Mouse (Mus musculus) central nervous system, embryonic 14 days (tissue): Measurements from ENCODE around the gene Arhgef25. TPM values are rescaled to one million over a fixed set of nuclear protein-coding genes. Genes with fewer than 3 reads are reported as not detected.

ENCODE experiments used
- polyA plus RNA-seq: library from polyadenylated mRNA; depleted of rRNA; stranded (reverse); fragments of >200 nt; gene quantifications from 2 replicates; pipeline ENCODE4 v1.2.3, GENCODE M21; 2012; rRNA removed

Arhgef25 gene
- polyA plus RNA-seq: 106 and 125 TPM in 2 replicates

GRCm38 (mm10) chr10:127189651-127190381 lies at the start of gene Arhgef25:
Gene Arhgef25 (minus strand): TSS chr10:127190083.

DNA sequence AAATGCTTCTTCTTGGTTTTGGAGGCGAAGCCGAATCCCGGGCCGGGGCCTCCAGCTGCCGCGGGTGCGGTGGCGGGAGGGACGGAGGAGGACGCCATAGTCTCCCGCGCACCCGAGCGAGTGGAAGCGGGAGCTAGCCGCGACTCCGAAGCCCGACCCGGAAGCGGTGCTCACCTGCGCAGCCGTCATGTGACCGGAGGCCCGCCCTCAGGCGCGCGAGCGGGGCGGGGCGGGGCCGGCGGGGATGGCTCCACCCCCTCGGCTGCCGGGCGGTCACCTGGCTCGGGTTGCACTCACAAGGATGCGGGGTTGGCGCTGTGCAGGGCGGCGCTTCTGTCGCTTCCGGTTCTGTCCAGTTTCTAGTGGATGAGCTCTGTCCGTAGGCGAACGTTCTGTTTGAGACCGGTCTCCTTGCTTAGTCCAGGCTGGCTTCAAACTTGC lies 21.6 kb upstream of the Arhgef25 start, which contains the start of gene Pip4k2c:
TSS of gene Pip4k2c (minus strand) at position 172 of the 441 bp plus-strand sequence.

GRCm38 (mm10) chr10:127195328-127196129 lies 5.6 kb upstream of the Arhgef25 start, which contains the start of gene Dtx3:
Gene Dtx3 (minus strand): TSS chr10:127195728.

DNA sequence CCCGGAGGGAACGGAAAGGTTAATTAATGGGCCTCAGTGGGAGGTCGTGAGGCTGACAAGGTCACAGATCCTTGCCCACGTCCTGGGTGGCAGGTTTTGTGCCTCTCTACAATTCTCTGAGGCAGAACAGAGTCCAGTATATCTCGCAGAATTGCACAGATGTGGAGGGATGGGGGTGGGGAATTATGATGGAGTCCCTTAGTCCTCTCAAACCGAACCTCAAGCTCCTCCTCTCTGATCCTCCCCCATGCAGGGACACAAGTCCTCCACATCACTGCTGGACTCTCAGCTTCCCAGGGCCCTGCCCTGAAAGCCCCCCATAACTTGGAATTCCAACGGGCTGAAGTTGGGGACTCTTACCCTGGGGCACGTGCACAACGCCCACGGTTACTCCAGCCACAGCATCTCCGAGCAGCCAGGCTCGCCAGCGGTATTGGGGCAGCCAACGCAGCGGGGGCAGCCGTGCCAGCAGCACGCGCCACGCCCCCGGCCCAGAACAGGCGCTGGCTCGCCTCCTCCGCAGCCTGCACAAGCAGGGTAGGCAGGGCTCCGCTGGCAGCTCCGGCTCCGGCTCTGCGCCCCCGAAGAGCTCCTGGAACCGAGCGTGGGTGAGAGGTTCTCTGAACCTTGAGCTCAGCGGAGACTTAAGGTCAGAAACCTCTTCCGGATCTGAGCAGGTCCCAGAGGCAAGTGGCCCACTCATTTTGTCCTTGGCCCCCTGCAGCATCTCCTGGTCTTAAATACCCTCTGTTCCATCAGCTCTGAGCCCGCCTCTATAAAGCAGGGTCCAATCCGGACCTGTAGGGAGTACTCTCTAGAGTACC lies 9.8 kb downstream of the Arhgef25 start, which contains the start of gene Slc26a10:
TSS of gene Slc26a10 (minus strand) at position 775 of the 824 bp plus-strand sequence.

GRCm38 (mm10) chr10:127164631-127165353 lies 25.1 kb downstream of the Arhgef25 start, which contains the start of gene B4galnt1:
Gene B4galnt1 (plus strand): TSS chr10:127165225.

Other genes starting within 250 kb of the Arhgef25 start
- gene Ctdsp2, start 211.4 kb downstream of the Arhgef25 start, polyA plus RNA-seq: 82.1 and 96.5 TPM in 2 replicates
- gene Avil, start 189.4 kb downstream of the Arhgef25 start, polyA plus RNA-seq: 0.82 and 3.4 TPM in 2 replicates
- gene Tsfm, start 159.2 kb downstream of the Arhgef25 start, polyA plus RNA-seq: 42.7 and 47.9 TPM in 2 replicates
- gene Mettl1, start 148.7 kb downstream of the Arhgef25 start, polyA plus RNA-seq: 19.7 and 24.9 TPM in 2 replicates
- gene Eef1akmt3, start 148.6 kb downstream of the Arhgef25 start, polyA plus RNA-seq: 0.32 and 0.84 TPM in 2 replicates
- 0.63 and 0.72 TPM in 2 replicates for gene Cyp27b1, start 141.8 kb downstream of the Arhgef25 start, polyA plus RNA-seq
- 36.2 and 37.4 TPM in 2 replicates for gene March9, start 129.9 kb downstream of the Arhgef25 start, polyA plus RNA-seq
- gene Cdk4, start 126.5 kb downstream of the Arhgef25 start, polyA plus RNA-seq: 1,086 and 1,352 TPM in 2 replicates
- 91.2 and 94.6 TPM in 2 replicates for gene Tspan31, start 119.8 kb downstream of the Arhgef25 start, polyA plus RNA-seq
- gene Agap2, start 114.8 kb downstream of the Arhgef25 start, polyA plus RNA-seq: 89.1 and 97.8 TPM in 2 replicates
- 94.0 and 95.8 TPM in 2 replicates for gene Os9, start 69.0 kb downstream of the Arhgef25 start, polyA plus RNA-seq
- gene B4galnt1, start 24.9 kb downstream of the Arhgef25 start, polyA plus RNA-seq: 41.1 and 50.7 TPM in 2 replicates
- 2.4 and 2.8 TPM in 2 replicates for gene Slc26a10, start 9.4 kb downstream of the Arhgef25 start, polyA plus RNA-seq
- gene Dtx3, start 5.6 kb upstream of the Arhgef25 start, polyA plus RNA-seq: 465 and 469 TPM in 2 replicates
- 23.0 and 24.3 TPM in 2 replicates for gene Pip4k2c, start 21.5 kb upstream of the Arhgef25 start, polyA plus RNA-seq
- gene Kif5a, start 73.3 kb upstream of the Arhgef25 start, polyA plus RNA-seq: 115 and 116 TPM in 2 replicates
- gene Dctn2, start 76.3 kb upstream of the Arhgef25 start, polyA plus RNA-seq: 328 and 341 TPM in 2 replicates
- 49.6 and 66.7 TPM in 2 replicates for gene Mbd6, start 98.9 kb upstream of the Arhgef25 start, polyA plus RNA-seq
- 89.7 and 94.2 TPM in 2 replicates for gene Mars, start 121.7 kb upstream of the Arhgef25 start, polyA plus RNA-seq
- gene Arhgap9, start 131.9 kb upstream of the Arhgef25 start, polyA plus RNA-seq: 1.2 and 1.3 TPM in 2 replicates
- gene Gli1, start 151.9 kb upstream of the Arhgef25 start, polyA plus RNA-seq: 9.4 and 26.2 TPM in 2 replicates
- gene Inhbe, start 164.3 kb upstream of the Arhgef25 start, polyA plus RNA-seq: not detected in 2 replicates
- not detected in 2 replicates for gene Inhbc, start 180.3 kb upstream of the Arhgef25 start, polyA plus RNA-seq
- gene R3hdm2, start 190.2 kb upstream of the Arhgef25 start, polyA plus RNA-seq: 62.5 and 71.6 TPM in 2 replicates